Mouse (Mus musculus) bone marrow macrophage, adult 2 months (primary cell): Measurements from ENCODE around the gene Rep15.

Experiments
- CTCF ChIP-seq: IDR thresholded peaks from 2 replicates; pipeline ENCODE4 v1.5.1; 2012; ENCODE audit warnings: low read depth, mild to moderate bottlenecking, low read length, moderate library complexity
- POLR2A ChIP-seq: IDR thresholded peaks from 2 replicates; pipeline ENCODE4 v1.6.1; 2012; ENCODE audit warnings: mild to moderate bottlenecking, low read depth, low read length, borderline replicate concordance

- TF ChIP-seq CTCF: no peak
- TF ChIP-seq POLR2A: no peak
These were observed 36.5 kb upstream of the Rep15 start for GRCm38 (mm10) chr6:146995878-146996277.
